Mouse (Mus musculus): Measurements from ENCODE around the gene Grin3a. TPM values are rescaled to one million over a fixed set of nuclear protein-coding genes. Genes with fewer than 3 reads are reported as not detected.

The Grin3a gene
- 0.74 and 1.0 TPM in 2 replicates for polyA plus RNA-seq (2014; fragmentation: Nextera tagmentation; extraction: Ambion mirVana)

DNA sequence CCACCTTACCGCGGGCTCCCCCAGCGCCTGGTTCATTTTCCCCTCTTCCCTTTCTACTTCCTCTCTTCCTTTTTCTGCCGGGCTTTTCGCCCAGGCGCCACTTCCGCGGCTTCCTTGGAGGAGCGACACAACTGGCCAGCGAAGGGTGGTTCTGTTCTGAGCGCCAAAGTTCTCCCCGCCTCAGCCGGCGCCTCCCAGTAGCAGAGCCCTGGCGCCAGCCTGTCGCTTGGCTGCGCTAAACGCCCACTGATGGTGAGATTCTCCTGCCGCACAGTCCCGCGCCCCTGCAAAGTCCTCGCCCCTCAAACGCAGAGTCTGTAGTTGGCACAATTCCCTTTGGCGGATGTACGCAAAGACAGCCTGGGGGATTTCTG is at the start of gene Grin3a:
Grin3a (minus strand) TSS at position 133 of the 374 bp plus-strand sequence.
- no peaks in the 10 kb centered on the region for H3K9me3 ChIP-seq (ENCODE audit: control insufficient read depth, low read length)
- peak within 1 kb of the TSS; percentile 93 for H3K4me2 ChIP-seq (ENCODE audit: low read length)
- peaks cover 4% of the 10 kb centered on the region for H3K4me1 ChIP-seq (replicated peaks; ENCODE audit: control insufficient read depth, insufficient read depth, low read length)
- H3K9ac ChIP-seq (ENCODE audit: low read length), result no peak within 1 kb of the TSS
- WGBS, result 2% methylated on average over 25 of the region's 25 CpGs
- H3K27me3 ChIP-seq (replicated peaks; ENCODE audit: control insufficient read depth, insufficient read depth, low read length), result peaks cover 53% of the 10 kb centered on the region
- peak within 1 kb of the TSS; percentile 46 for H3K4me3 ChIP-seq (ENCODE audit: low read depth, low read length)
- H3K36me3 ChIP-seq (ENCODE audit: control insufficient read depth, insufficient read depth, low read length), result no peaks in the 10 kb centered on the region
- H3K27ac ChIP-seq (ENCODE audit: low read depth), result no peak within 1 kb of the TSS
- ATAC-seq (replicated peaks; ENCODE audit: low FRiP score, low TSS enrichment, low read depth), result peak; percentile 79
- peak; percentile 76 for DNase-seq (ENCODE audit: low spot score)

DNA sequence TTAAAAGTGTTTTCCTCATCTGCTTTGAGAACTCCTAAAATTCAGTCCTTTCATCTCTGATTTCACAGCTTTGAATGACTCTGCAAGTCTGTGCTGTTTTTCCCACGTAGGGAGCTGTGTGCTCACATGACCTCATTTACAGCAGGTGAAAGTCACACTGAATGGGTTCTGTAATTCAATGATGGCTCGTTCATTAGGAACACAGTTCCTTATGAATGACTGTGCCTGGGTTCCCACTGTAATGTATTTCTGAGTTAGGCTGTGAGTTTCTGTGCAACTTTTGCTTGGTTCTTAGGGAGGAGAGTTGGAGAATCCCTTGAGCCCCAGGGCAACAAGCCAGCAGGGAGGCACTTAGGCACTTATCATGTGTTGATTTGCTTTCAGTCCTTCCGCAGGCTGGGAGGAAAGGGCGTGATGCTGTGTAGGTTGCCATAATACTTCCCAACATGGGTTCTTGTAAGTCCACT is 46.3 kb upstream of the Grin3a start:
- H3K36me3 ChIP-seq (ENCODE audit: control insufficient read depth, insufficient read depth, low read length), result no peaks in the 10 kb centered on the region
- no peak for ATAC-seq (replicated peaks; ENCODE audit: low FRiP score, low TSS enrichment, low read depth)
- no peak overlapping the region for H3K4me2 ChIP-seq (ENCODE audit: low read length)
- no peaks in the 10 kb centered on the region for H3K9me3 ChIP-seq (ENCODE audit: control insufficient read depth, low read length)
- H3K4me3 ChIP-seq (ENCODE audit: low read depth, low read length), result no peak overlapping the region
- no peaks in the 10 kb centered on the region for H3K4me1 ChIP-seq (replicated peaks; ENCODE audit: control insufficient read depth, insufficient read depth, low read length)
- no peak overlapping the region for H3K9ac ChIP-seq (ENCODE audit: low read length)
- WGBS, result 28% methylated on average over 4 of the region's 4 CpGs
- DNase-seq (ENCODE audit: low spot score), result no peak
- H3K27me3 ChIP-seq (replicated peaks; ENCODE audit: control insufficient read depth, insufficient read depth, low read length), result no peaks in the 10 kb centered on the region
- no peak overlapping the region for H3K27ac ChIP-seq (ENCODE audit: low read depth)

DNA sequence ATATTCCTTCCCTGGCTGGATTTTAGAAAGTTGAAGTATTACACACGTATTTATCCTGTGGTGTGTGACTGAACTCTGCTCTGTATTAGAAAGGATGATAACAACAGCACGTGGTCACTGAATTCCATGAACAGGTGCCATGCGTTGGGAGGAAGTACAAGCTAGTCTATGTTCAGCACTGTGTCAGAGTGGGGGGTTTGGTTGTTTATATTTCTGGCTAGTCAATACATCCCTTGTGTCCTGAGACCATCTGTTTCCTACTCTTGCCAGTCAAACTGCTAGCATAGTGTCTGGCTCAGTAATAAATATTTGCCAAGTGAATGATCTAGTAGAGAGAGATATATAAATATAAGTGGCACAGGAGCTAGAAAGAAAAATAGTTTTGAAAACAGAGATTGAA is 31.5 kb upstream of the Grin3a start:
- WGBS, result 30% methylated on average over 3 of the region's 3 CpGs
- H3K4me3 ChIP-seq (ENCODE audit: low read depth, low read length), result no peak overlapping the region
- no peaks in the 10 kb centered on the region for H3K4me1 ChIP-seq (replicated peaks; ENCODE audit: control insufficient read depth, insufficient read depth, low read length)
- DNase-seq (ENCODE audit: low spot score) (no peak), ATAC-seq (replicated peaks; ENCODE audit: low FRiP score, low TSS enrichment, low read depth) (no peak)
- no peaks in the 10 kb centered on the region for H3K36me3 ChIP-seq (ENCODE audit: control insufficient read depth, insufficient read depth, low read length)
- H3K4me2 ChIP-seq (ENCODE audit: low read length), result no peak overlapping the region
- H3K27ac ChIP-seq (ENCODE audit: low read depth), result no peak overlapping the region
- H3K9me3 ChIP-seq (ENCODE audit: control insufficient read depth, low read length), result no peaks in the 10 kb centered on the region
- no peaks in the 10 kb centered on the region for H3K27me3 ChIP-seq (replicated peaks; ENCODE audit: control insufficient read depth, insufficient read depth, low read length)
- no peak overlapping the region for H3K9ac ChIP-seq (ENCODE audit: low read length)

DNA sequence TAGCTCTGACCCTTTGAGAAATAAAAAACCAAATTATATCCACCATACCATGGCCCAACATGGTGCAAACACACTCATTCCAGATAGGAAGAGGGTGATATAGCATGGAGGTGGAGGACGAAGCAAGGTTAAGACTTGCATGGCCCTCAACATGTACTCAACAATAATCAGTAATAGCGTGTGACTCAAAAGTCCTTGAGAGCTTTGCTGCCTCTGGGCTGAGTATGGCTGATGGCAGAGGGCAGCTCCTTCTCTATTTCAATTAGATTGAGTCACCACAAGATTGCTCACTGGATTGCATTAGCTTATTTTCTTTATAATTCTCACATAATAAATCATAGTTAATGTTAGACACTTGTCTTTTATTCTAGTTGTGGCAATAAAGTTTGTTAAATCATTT is 15.1 kb upstream of the Grin3a start:
- ATAC-seq (replicated peaks; ENCODE audit: low FRiP score, low TSS enrichment, low read depth) (no peak), DNase-seq (ENCODE audit: low spot score) (no peak)
- H3K27me3 ChIP-seq (replicated peaks; ENCODE audit: control insufficient read depth, insufficient read depth, low read length), result no peaks in the 10 kb centered on the region
- H3K27ac ChIP-seq (ENCODE audit: low read depth), result no peak overlapping the region
- H3K9ac ChIP-seq (ENCODE audit: low read length), result no peak overlapping the region
- WGBS, result 95% methylated on average over 2 of the region's 2 CpGs
- no peaks in the 10 kb centered on the region for H3K36me3 ChIP-seq (ENCODE audit: control insufficient read depth, insufficient read depth, low read length)
- no peaks in the 10 kb centered on the region for H3K9me3 ChIP-seq (ENCODE audit: control insufficient read depth, low read length)
- no peaks in the 10 kb centered on the region for H3K4me1 ChIP-seq (replicated peaks; ENCODE audit: control insufficient read depth, insufficient read depth, low read length)
- H3K4me2 ChIP-seq (ENCODE audit: low read length), result no peak overlapping the region
- no peak overlapping the region for H3K4me3 ChIP-seq (ENCODE audit: low read depth, low read length)

DNA sequence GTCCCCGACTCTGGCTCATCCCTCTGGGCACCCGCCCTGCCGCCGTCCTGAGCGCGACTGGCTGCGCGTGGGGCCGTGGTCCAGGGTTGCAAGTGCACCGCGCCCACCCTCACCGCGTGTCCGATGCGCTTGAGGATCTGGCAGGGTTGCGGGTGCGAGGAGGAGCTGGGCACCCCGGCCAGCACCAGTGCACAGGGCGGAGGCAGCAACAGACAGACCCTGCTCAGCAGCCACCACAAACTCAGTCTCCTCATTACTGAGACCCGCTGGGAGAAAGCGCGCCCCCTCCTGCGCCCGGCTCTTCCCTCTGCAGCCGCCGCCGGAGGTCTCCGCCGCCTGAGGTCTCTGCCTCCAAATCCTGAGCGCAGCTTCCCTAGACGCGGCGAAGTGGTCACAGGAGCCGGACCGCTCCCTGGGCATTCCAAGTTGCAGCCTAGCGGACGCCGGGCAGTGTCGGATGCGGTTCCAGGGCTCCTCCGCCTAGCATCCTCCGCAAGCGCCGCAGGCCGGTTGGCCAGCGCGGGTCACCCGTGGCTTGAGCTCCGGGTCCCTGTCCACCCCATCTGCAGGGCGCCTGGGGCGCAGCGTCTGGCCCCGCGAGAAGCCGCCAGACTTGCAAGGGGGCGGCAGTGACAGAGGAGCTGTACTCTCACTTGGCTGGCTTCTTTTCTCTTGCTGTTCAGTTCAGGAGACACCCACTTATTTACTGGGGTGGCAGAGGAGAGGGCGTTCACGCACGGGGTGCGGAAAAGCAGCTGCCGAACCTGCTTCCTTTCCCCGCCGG is 524 bp downstream of the Grin3a start:
- WGBS, result under 1% methylated on average over 63 of the region's 63 CpGs
- Histone ChIP-seq H3K4me3 (ENCODE audit: low read depth, low read length) (peak overlapping the region; percentile 46), H3K27me3 (replicated peaks; ENCODE audit: control insufficient read depth, insufficient read depth, low read length) (peaks cover 53% of the 10 kb centered on the region), H3K9ac (ENCODE audit: low read length) (no peak overlapping the region), H3K4me1 (replicated peaks; ENCODE audit: control insufficient read depth, insufficient read depth, low read length) (peaks cover 4% of the 10 kb centered on the region), H3K4me2 (ENCODE audit: low read length) (peak overlapping the region; percentile 93), H3K27ac (ENCODE audit: low read depth) (no peak overlapping the region), H3K9me3 (ENCODE audit: control insufficient read depth, low read length) (no peaks in the 10 kb centered on the region), H3K36me3 (ENCODE audit: control insufficient read depth, insufficient read depth, low read length) (no peaks in the 10 kb centered on the region)
- peak; percentile 33 for ATAC-seq (replicated peaks; ENCODE audit: low FRiP score, low TSS enrichment, low read depth)
- DNase-seq (ENCODE audit: low spot score), result peak; percentile 66

DNA sequence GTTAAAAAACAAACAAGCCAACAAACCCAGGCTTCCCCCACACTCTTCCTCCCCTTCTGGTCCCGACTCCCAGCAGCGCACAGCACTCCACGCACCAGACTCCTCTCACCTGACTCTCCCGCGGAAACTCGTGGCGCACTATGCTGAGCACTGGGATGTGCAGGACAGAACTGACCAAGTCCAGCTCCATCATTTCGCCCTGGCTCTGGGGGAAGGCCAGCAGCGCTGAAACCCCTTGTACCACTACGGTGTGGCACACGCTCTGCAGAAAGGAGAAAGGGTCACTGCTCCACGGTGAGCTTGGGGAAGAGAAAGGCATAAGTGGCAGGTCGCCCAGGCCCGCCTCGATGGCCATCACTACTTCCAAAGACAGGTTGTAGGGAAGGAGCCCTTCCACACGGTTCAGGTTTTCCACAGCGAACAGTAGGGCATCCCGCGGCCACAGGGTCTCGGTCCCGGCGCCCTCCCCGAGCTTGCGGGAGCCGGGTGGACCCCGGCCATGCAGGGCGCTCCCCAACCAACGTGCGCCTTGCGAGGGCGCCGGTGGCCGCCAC is 1.2 kb downstream of the Grin3a start:
- peaks cover 53% of the 10 kb centered on the region for H3K27me3 ChIP-seq (replicated peaks; ENCODE audit: control insufficient read depth, insufficient read depth, low read length)
- H3K9me3 ChIP-seq (ENCODE audit: control insufficient read depth, low read length), result no peaks in the 10 kb centered on the region
- no peak overlapping the region for H3K27ac ChIP-seq (ENCODE audit: low read depth)
- H3K4me3 ChIP-seq (ENCODE audit: low read depth, low read length), result peak overlapping the region; percentile 46
- ATAC-seq (replicated peaks; ENCODE audit: low FRiP score, low TSS enrichment, low read depth) (peak; percentile 54; the same call in 1 of the 2 replicates), DNase-seq (ENCODE audit: low spot score) (peak; percentile 59)
- H3K4me1 ChIP-seq (replicated peaks; ENCODE audit: control insufficient read depth, insufficient read depth, low read length), result peaks cover 4% of the 10 kb centered on the region
- 2% methylated on average over 33 of the region's 33 CpGs for WGBS
- H3K4me2 ChIP-seq (ENCODE audit: low read length), result peak overlapping the region; percentile 93
- no peaks in the 10 kb centered on the region for H3K36me3 ChIP-seq (ENCODE audit: control insufficient read depth, insufficient read depth, low read length)
- H3K9ac ChIP-seq (ENCODE audit: low read length), result no peak overlapping the region

DNA sequence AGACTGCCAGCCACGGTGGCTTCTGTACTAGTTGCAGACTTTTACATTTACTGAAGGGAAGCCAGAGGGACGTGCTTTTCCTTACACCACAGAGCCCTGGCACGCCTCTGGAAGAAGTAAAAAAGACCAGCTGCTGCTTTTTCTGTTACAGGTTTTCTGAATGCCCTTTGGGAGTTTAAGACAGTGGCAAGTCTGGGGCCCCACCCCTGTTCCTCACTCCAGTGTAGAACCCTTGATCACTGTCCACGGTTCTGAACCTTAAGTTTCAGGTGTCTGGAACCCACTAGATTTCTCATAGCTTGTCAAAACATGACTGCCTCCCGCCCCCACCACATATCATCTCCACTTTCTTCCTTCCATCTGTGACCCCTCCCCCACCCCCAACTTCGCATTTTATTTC is 1.8 kb downstream of the Grin3a start:
- 19% methylated on average over 6 of the region's 6 CpGs for WGBS
- DNase-seq (ENCODE audit: low spot score) (no peak), ATAC-seq (replicated peaks; ENCODE audit: low FRiP score, low TSS enrichment, low read depth) (no peak)
- Histone ChIP-seq H3K9ac (ENCODE audit: low read length) (no peak overlapping the region), H3K9me3 (ENCODE audit: control insufficient read depth, low read length) (no peaks in the 10 kb centered on the region), H3K4me1 (replicated peaks; ENCODE audit: control insufficient read depth, insufficient read depth, low read length) (peaks cover 4% of the 10 kb centered on the region), H3K36me3 (ENCODE audit: control insufficient read depth, insufficient read depth, low read length) (no peaks in the 10 kb centered on the region), H3K4me2 (ENCODE audit: low read length) (no peak overlapping the region), H3K4me3 (ENCODE audit: low read depth, low read length) (no peak overlapping the region), H3K27me3 (replicated peaks; ENCODE audit: control insufficient read depth, insufficient read depth, low read length) (peaks cover 53% of the 10 kb centered on the region), H3K27ac (ENCODE audit: low read depth) (no peak overlapping the region)

DNA sequence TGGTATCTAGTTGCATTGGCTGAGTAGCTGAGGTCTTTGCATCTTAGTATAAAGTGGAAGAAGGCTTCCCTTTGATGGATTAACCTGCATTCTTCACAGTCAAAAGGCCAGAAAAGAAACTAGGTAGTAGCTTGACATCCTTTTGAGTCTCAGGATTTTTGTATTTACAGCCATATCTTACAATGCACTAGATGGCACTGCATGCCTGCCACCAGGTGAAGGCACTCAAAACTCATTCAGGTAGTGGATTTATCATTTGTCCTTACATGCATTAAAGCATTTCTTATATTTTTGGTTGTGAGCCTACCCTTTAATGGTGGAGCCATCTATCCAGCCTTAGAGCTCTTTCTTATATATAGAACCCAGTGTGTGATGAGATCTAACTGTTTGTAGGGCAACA is 13.5 kb downstream of the Grin3a start:
- no peaks in the 10 kb centered on the region for H3K36me3 ChIP-seq (ENCODE audit: control insufficient read depth, insufficient read depth, low read length)
- DNase-seq (ENCODE audit: low spot score) (no peak), ATAC-seq (replicated peaks; ENCODE audit: low FRiP score, low TSS enrichment, low read depth) (no peak)
- no peak overlapping the region for H3K4me3 ChIP-seq (ENCODE audit: low read depth, low read length)
- H3K27ac ChIP-seq (ENCODE audit: low read depth), result no peak overlapping the region
- H3K4me2 ChIP-seq (ENCODE audit: low read length), result no peak overlapping the region
- H3K27me3 ChIP-seq (replicated peaks; ENCODE audit: control insufficient read depth, insufficient read depth, low read length), result no peaks in the 10 kb centered on the region
- no peaks in the 10 kb centered on the region for H3K4me1 ChIP-seq (replicated peaks; ENCODE audit: control insufficient read depth, insufficient read depth, low read length)
- no peaks in the 10 kb centered on the region for H3K9me3 ChIP-seq (ENCODE audit: control insufficient read depth, low read length)
- H3K9ac ChIP-seq (ENCODE audit: low read length), result no peak overlapping the region

DNA sequence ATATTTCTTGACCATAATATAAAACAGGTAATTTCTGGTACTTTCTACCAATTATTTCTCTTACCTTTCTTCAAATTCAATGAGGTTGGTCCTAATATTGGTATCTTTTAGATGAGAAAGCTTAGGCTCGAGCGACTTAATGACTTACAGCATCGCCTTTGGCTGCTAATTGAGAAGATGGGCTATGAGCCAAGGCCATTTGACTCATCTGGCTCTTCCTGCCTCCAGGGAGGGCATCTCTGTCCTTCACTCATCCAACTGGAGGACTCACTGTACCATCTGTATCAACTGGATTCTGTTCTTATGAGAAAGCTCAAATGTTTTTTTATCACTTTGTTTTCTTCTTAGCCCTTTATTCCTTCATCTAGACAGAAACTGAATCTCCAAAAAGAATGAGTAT is 31.7 kb downstream of the Grin3a start:
- DNase-seq (ENCODE audit: low spot score) (no peak), ATAC-seq (replicated peaks; ENCODE audit: low FRiP score, low TSS enrichment, low read depth) (no peak)
- Histone ChIP-seq H3K27me3 (replicated peaks; ENCODE audit: control insufficient read depth, insufficient read depth, low read length) (no peaks in the 10 kb centered on the region), H3K9ac (ENCODE audit: low read length) (no peak overlapping the region), H3K4me3 (ENCODE audit: low read depth, low read length) (no peak overlapping the region), H3K27ac (ENCODE audit: low read depth) (no peak overlapping the region), H3K36me3 (ENCODE audit: control insufficient read depth, insufficient read depth, low read length) (no peaks in the 10 kb centered on the region), H3K4me1 (replicated peaks; ENCODE audit: control insufficient read depth, insufficient read depth, low read length) (no peaks in the 10 kb centered on the region), H3K9me3 (ENCODE audit: control insufficient read depth, low read length) (no peaks in the 10 kb centered on the region), H3K4me2 (ENCODE audit: low read length) (no peak overlapping the region)
- WGBS, result 85% methylated on average over 3 of the region's 3 CpGs
